Mouse (Mus musculus): Measurements from ENCODE around the gene Ubtd2.

GRCm38 (mm10) chr11:32444266-32444665 lies 10.9 kb upstream of the Ubtd2 start:
- no peak for TF ChIP-seq CTCF (conservative IDR thresholded peaks at IDR 0.05; ENCODE audit: low read length)
- TF ChIP-seq NANOG (IDR thresholded peaks at IDR 0.05; ENCODE audit: borderline replicate concordance, low read length) = no peak
- TF ChIP-seq POU5F1 (IDR thresholded peaks at IDR 0.05; ENCODE audit: borderline replicate concordance, low read length) = no peak
